Mouse (Mus musculus) macrophage (primary cell): Measurements from ENCODE around the gene Phgr1. TPM values are rescaled to one million over a fixed set of nuclear protein-coding genes. Genes with fewer than 3 reads are reported as not detected.

Experiments used
- H3K27ac ChIP-seq: fragments of 350-480 bp; formaldehyde crosslinking; 2 replicates; pipeline ENCODE4 v1.9.0; 2021
- H3K36me3 ChIP-seq: fragments of 350-480 bp; formaldehyde crosslinking; 2 replicates; pipeline ENCODE4 v1.9.0; 2021; ENCODE audit errors: inconsistent target
- H3K4me3 ChIP-seq: fragments of 350-480 bp; formaldehyde crosslinking; 2 replicates; pipeline ENCODE4 v1.9.0; 2021; ENCODE audit errors: inconsistent target
- H3K79me2 ChIP-seq: fragments of 350-480 bp; formaldehyde crosslinking; 2 replicates; pipeline ENCODE4 v1.9.0; 2021; ENCODE audit errors: inconsistent target
- WGBS: methylation state at CpG from one replicate; pipeline ENCODE4 v1.1.7; 2026; ENCODE audit warnings: inconsistent platforms; ENCODE audit not compliant: missing documents; 5-methylcytosine and 5-hydroxymethylcytosine counted together
- polyA plus RNA-seq: library from polyadenylated mRNA; stranded (reverse); fragments of 250-400 nt; gene quantifications from 3 replicates; pipeline ENCODE4 v1.2.4, GENCODE M21; 2018; ENCODE audit warnings: inconsistent platforms

The Phgr1 gene
- polyA plus RNA-seq, 1 experiment from 2014 or later, result not detected

DNA sequence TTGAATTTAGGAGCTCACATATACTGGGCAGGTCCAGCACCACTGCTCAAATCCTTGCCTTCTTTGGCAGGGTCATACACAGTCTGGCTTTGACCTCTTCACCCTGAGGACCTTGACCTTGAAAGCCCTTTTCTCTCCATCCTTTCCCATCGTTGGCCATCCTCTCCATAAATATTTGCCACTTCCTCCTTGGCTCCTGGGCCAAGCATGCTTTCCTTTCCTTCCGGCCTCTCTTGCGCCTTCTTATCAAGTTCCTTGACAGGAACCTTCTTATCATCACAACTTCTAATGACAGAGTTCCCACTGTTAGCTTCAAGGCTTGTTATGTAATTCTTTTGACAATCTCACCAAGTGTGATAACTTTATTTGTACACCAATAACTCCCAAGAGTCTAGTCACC is 32.6 kb downstream of the Phgr1 start:
- no peak overlapping the region for H3K4me3 ChIP-seq
- H3K27ac ChIP-seq, result no peak overlapping the region
- H3K36me3 ChIP-seq, result no peaks in the 10 kb centered on the region
- H3K79me2 ChIP-seq, result no peaks in the 10 kb centered on the region
- 61% methylated on average over 3 of the region's 3 CpGs for whole genome bisulfite sequencing

DNA sequence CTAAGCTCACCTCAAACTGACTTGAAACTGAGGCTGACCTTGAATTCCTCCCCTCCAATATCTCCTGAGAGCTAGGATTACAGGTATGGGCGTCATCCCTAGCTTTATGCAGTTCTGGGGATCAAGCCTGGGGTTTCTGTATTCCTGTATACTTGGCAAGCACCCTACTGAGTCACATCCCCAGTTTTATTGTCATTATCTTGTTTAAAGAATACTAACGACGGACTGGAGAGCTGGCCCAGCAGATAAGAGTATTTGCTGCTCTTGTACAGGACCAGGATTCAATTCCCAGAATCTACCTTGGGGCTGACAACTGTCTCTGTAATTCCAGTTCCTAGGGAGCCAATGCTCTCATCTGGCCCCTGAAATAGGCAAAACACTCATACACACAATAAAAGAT is 33.2 kb downstream of the Phgr1 start:
- H3K27ac ChIP-seq, result no peak overlapping the region
- no peaks in the 10 kb centered on the region for H3K36me3 ChIP-seq
- 93% methylated on average over 3 of the region's 3 CpGs for WGBS
- no peaks in the 10 kb centered on the region for H3K79me2 ChIP-seq
- H3K4me3 ChIP-seq, result no peak overlapping the region

DNA sequence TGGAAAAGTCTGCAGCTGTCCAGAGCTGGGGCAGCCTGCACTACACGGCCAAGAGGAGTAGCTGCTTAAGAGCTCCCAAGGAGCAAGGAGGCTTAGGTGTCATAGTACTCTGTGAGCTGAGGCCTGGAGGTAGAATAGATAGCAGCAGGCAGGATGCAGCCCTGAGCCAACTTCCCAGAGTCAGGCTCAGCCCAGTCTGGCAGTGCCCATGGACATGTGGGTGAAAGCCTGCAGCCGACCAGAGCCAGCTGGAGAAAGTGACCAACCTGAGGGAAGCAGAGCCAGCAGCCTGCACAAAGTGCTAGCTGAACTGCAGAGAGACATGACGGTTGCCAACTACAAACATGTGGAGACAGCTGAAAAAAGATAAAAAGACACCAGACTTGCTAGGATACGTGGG is 34.3 kb downstream of the Phgr1 start:
- H3K27ac ChIP-seq, result no peak overlapping the region
- 96% methylated on average over 3 of the region's 4 CpGs for WGBS
- H3K4me3 ChIP-seq, result no peak overlapping the region
- no peaks in the 10 kb centered on the region for H3K79me2 ChIP-seq
- H3K36me3 ChIP-seq, result no peaks in the 10 kb centered on the region

DNA sequence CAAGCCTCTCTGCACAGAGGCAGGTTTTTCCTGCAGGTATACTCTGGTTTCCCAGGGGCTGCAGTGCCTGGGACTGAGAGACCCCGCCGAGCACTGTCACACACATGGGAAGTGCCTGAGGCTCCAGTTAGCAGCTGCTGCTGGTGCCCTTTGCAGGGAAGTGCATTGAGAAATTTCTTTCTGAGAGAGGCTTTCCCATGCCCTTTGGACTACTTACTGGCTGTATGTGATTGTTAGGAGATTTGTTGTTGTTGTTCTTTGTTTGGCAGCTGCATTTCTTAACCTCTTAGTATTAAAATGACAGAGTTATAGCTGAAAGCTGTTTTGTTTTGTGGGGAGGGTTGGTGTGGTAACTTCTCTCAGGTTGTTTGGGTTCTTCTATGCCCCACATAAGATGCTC is 38.3 kb downstream of the Phgr1 start:
- no peak overlapping the region for H3K4me3 ChIP-seq
- 86% methylated on average over 2 of the region's 2 CpGs for WGBS
- H3K27ac ChIP-seq, result no peak overlapping the region
- no peaks in the 10 kb centered on the region for H3K36me3 ChIP-seq
- no peaks in the 10 kb centered on the region for H3K79me2 ChIP-seq

DNA sequence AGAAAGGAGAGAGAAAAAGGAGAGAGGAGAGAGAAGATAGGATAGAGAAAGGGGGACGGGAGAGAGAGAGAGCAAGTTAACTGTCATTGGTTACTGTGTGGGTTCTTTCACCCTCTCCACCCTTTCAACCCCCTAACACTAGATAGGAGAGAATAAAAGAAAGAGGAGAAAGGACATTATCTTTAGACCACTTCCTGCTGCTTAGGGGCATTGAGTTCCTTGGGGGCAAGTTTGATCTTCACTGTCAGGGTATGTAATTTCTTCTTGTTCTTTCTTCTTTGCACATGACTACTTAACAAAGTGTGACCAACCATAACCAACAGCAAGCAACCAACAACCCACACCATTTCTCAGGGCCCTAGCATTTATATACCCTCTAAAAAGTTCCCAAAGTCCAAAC is 40.2 kb downstream of the Phgr1 start:
- Histone ChIP-seq H3K79me2 (no peaks in the 10 kb centered on the region), H3K36me3 (no peaks in the 10 kb centered on the region), H3K27ac (no peak overlapping the region), H3K4me3 (no peak overlapping the region)
- WGBS, result no CpG with 5 or more reads among the region's 1 CpGs

DNA sequence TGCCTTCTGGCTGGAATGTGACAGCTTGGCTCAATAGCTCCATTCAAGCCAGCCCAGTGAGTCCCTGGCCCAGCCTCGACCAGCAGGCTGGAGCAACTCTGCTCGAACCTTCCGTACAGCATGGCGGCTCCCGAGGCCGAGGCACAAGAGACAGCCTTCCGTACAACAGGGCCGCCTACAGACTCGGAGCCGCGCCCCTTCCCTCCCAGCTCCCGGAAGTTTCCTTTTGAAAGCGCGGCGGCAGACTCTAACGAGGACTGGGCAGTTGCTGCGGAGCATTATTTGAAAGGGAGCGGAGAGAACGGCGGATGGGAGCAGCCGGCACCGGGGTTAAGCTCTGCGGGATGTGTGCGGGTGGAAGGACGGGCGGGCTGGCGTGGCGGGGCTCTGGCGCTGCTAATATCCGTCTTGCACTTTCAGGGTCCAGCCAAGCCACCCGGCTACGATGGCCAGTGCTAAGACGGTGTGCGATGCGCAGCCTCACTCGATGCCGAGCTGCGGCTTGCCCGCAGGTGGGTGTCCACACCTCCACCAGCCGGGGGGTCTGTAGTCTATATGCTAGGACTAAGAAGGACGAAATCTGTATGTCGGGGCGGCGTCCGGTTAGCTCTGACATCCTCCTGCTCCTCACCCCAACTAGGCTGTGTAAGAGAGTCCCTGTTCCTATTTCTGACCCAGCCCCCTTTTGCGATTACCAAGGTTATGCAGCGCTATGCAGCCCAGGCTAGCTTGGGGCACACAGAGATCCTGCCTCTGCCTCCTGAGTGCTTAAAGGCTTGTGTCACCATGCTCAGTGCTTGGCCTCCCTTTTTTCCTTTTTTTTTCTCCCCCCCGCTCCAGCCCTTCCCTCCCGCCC is 41.6 kb downstream of the Phgr1 start, which contains the start of gene Knstrn:
Gene Knstrn, plus strand, starts transcription at position 23 of the 856 bp plus-strand sequence.
- Histone ChIP-seq H3K27ac (peak within 1 kb of the TSS; percentile 46), H3K4me3 (peak within 1 kb of the TSS; percentile 59), H3K36me3 (no peaks in the 10 kb centered on the region), H3K79me2 (no peaks in the 10 kb centered on the region)
- WGBS, result under 1% methylated on average over 48 of the region's 49 CpGs

DNA sequence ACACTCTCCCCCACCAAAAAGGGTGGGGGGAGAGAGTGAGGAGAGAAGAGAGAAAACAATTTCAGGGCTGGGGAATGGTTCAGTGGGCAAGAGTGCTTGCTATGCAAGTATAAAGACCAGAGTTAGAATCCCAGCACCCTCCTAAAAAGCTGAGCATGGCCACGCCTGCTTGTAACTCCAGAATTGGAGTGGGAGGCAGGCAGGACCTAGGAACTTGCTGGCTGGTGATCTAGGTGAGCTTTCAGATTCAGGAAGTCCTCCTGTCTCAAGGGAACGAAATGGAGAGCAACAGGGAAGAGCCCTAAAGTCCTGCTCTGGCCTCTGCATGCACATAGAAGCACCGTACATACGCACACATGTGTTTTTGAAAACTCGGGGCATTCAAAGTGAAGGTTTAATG is 50.2 kb downstream of the Phgr1 start:
- H3K36me3 ChIP-seq, result peaks cover 6% of the 10 kb centered on the region; the same call in 1 of the 2 replicates
- WGBS, result 89% methylated on average over 5 of the region's 5 CpGs

DNA sequence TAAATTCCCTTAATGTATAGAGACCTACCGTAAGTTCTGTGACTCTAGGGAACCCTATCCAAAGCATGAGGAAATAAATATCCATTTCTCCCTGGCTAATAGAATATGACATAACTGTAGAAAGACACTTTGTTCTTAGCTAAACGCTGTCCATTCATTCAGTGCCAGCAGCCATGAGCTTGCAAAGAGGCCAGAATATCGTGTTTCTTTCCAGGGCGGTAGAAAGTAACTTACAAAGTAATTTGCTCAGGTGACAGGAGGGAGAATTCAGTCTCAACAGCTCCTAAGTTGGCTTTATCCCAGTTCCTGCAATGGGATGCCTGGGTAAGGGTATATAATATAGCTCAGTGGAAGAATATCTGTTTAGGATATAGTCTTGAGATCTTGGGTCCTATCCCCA is 51.8 kb downstream of the Phgr1 start:
- H3K36me3 ChIP-seq, result peaks cover 6% of the 10 kb centered on the region; the same call in 1 of the 2 replicates
- no peaks in the 10 kb centered on the region for H3K79me2 ChIP-seq
- WGBS, result 98% methylated on average over 4 of the region's 4 CpGs
- no peak overlapping the region for H3K27ac ChIP-seq
- no peak overlapping the region for H3K4me3 ChIP-seq

More for the DNA sequence above, 50.2 kb downstream of the Phgr1 start:
- no peak overlapping the region for H3K4me3 ChIP-seq
- no peaks in the 10 kb centered on the region for H3K79me2 ChIP-seq
- no peak overlapping the region for H3K27ac ChIP-seq

Other genes with a start within 250 kb of the Phgr1 start
- 1.3 to 13.0 TPM (median 5.3 TPM) in 3 replicates for gene Bmf, start 223.1 kb upstream of the Phgr1 start, polyA plus RNA-seq
- gene Bub1b, start 174.6 kb upstream of the Phgr1 start, polyA plus RNA-seq, result 2.2 to 9.4 TPM (median 7.8 TPM) in 3 replicates
- not detected in 3 replicates for gene Pak6, start 109.5 kb upstream of the Phgr1 start, polyA plus RNA-seq
- not detected in 3 replicates for gene Ankrd63, start 68.8 kb upstream of the Phgr1 start, polyA plus RNA-seq
- gene Plcb2, start 44.3 kb upstream of the Phgr1 start, polyA plus RNA-seq, result 9.8 to 23.1 TPM (median 22.2 TPM) in 3 replicates
- gene Inafm2, start 27.0 kb upstream of the Phgr1 start, polyA plus RNA-seq, result 5.4 to 9.2 TPM (median 8.2 TPM) in 3 replicates
- 0.11 to 0.33 TPM (median 0.20 TPM) in 3 replicates for gene Ccdc9b, start 10.1 kb upstream of the Phgr1 start, polyA plus RNA-seq
- gene Disp2, start 7.0 kb downstream of the Phgr1 start, polyA plus RNA-seq, result not detected in 3 replicates
- gene Knstrn, start 41.2 kb downstream of the Phgr1 start, polyA plus RNA-seq, result 1.0 to 14.5 TPM (median 7.1 TPM) in 3 replicates
- 20.1 to 26.7 TPM (median 23.1 TPM) in 3 replicates for gene Ivd, start 89.2 kb downstream of the Phgr1 start, polyA plus RNA-seq
- gene Bahd1, start 127.6 kb downstream of the Phgr1 start, polyA plus RNA-seq, result 20.7 to 31.5 TPM (median 27.2 TPM) in 3 replicates
- 17.8 to 32.1 TPM (median 29.0 TPM) in 3 replicates for gene Chst14, start 153.7 kb downstream of the Phgr1 start, polyA plus RNA-seq